Mouse (Mus musculus) heart, postnatal 36 days (tissue): ENCODE data around the gene Inpp5e. TPM values are rescaled to one million over a fixed set of nuclear protein-coding genes. Genes with fewer than 3 reads are reported as not detected.
A peak's percentile ranks its signal among the peaks of the same experiment; 100 is the strongest.

Experiments
- DNase-seq, 2 experiments: peaks; one replicate each; pipeline ENCODE4 v3.0.0; 2021 to 2022
- intact Hi-C: fragments of 180-260 bp; cut with DNase I; formaldehyde crosslinking; loops from one replicate; pipeline ENCODE4 v1.15.1; 2025
- total RNA-seq, 2 experiments: library from RNA; stranded (reverse); gene quantifications; 2 replicates each; pipeline ENCODE4 v1.2.3; 2021

Inpp5e gene
- 10 to 100 TPM; 13.8 to 15.4 TPM for total RNA-seq

- intact Hi-C loops: loop anchor here (2.0 to 5.0 kb wide), 2 partner anchors 20 to 81 kb away; partner anchors contain the start of genes Entr1 and Pmpca
- peak; percentile 99 to 100 for DNase-seq
Measured at GRCm38 (mm10) chr2:26408515-26409356, at the start of gene Inpp5e. Inpp5e (minus strand) TSS chr2:26409203.

GRCm38 (mm10) chr2:26458402-26459124, 49.6 kb upstream of the Inpp5e start:
- intact Hi-C loops: no loop called here
- peak in 1 of 2 experiments; percentile 49 for DNase-seq

GRCm38 (mm10) chr2:26449121-26450060, 40.4 kb upstream of the Inpp5e start:
- DNase-seq: peak; percentile 80 to 87
- intact Hi-C loops: loop anchor here (1.0 to 5.0 kb wide), 4 partner anchors 53 to 188 kb away; no protein-coding TSS in a partner anchor

GRCm38 (mm10) chr2:26447451-26447850, 38.4 kb upstream of the Inpp5e start:
- no peak for DNase-seq
- intact Hi-C loops: loop anchor here (5.0 kb wide), 2 partner anchors 55 to 190 kb away; no protein-coding TSS in a partner anchor

- intact Hi-C loops: loop anchor here (5.0 kb wide), 2 partner anchors 56 to 191 kb away; no protein-coding TSS in a partner anchor
- no peak for DNase-seq
Measured at GRCm38 (mm10) chr2:26446671-26447070, 37.7 kb upstream of the Inpp5e start.

- intact Hi-C loops: loop anchor here (2.0 to 5.0 kb wide), 3 partner anchors 33 to 191 kb away; no protein-coding TSS in a partner anchor
- DNase-seq: peak; percentile 85 to 98
Measured at GRCm38 (mm10) chr2:26445666-26446445, 36.9 kb upstream of the Inpp5e start.

- intact Hi-C loops: loop anchor here (2.0 to 5.0 kb wide), 4 partner anchors 32 to 192 kb away; partner anchors contain the start of gene Gpsm1
- DNase-seq: peak; percentile 98 to 99
Measured at GRCm38 (mm10) chr2:26444946-26445665, 36.1 kb upstream of the Inpp5e start, which contains the start of gene Sec16a. Sec16a (minus strand) TSS chr2:26445216.

- intact Hi-C loops: loop anchor here (2.0 to 5.0 kb wide), 2 partner anchors 32 to 127 kb away; partner anchors contain the start of gene Gpsm1
- no peak for DNase-seq
Measured at GRCm38 (mm10) chr2:26444368-26444767, 35.4 kb upstream of the Inpp5e start.

GRCm38 (mm10) chr2:26443876-26444275, 34.9 kb upstream of the Inpp5e start:
- intact Hi-C loops: loop anchor here (2.0 to 5.0 kb wide), 2 partner anchors 31 to 127 kb away; partner anchors contain the start of gene Gpsm1

GRCm38 (mm10) chr2:26442843-26443242, 33.8 kb upstream of the Inpp5e start:
- DNase-seq: no peak
- intact Hi-C loops: loop anchor here (5.0 kb wide), 1 partner anchor 126 kb away; the partner anchor contains the start of gene Gpsm1

More at GRCm38 (mm10) chr2:26443876-26444275, 34.9 kb upstream of the Inpp5e start:
- no peak for DNase-seq

GRCm38 (mm10) chr2:26441688-26442087, 32.7 kb upstream of the Inpp5e start:
- DNase-seq: peak in 1 of 2 experiments; percentile 23
- intact Hi-C loops: loop anchor here (5.0 kb wide), 1 partner anchor 124 kb away; the partner anchor contains the start of gene Gpsm1

- no peak for DNase-seq
- intact Hi-C loops: loop anchor here (5.0 kb wide), 1 partner anchor 124 kb away; the partner anchor contains the start of gene Gpsm1
Measured at GRCm38 (mm10) chr2:26441261-26441660, 32.3 kb upstream of the Inpp5e start.

GRCm38 (mm10) chr2:26439671-26440070, 30.7 kb upstream of the Inpp5e start:
- intact Hi-C loops: loop anchor here (5.0 kb wide), 1 partner anchor 122 kb away; the partner anchor contains the start of gene Gpsm1
- no peak for DNase-seq

- DNase-seq: no peak
- intact Hi-C loops: no loop called here
Measured at GRCm38 (mm10) chr2:26438373-26438772, 29.4 kb upstream of the Inpp5e start.

- intact Hi-C loops: no loop called here
- DNase-seq: no peak
Measured at GRCm38 (mm10) chr2:26437221-26437620, 28.2 kb upstream of the Inpp5e start.

- no peak for DNase-seq
- intact Hi-C loops: no loop called here
Measured at GRCm38 (mm10) chr2:26434791-26435572, 26.0 kb upstream of the Inpp5e start.

- intact Hi-C loops: no loop called here
- DNase-seq: no peak
Measured at GRCm38 (mm10) chr2:26429851-26430250, 20.8 kb upstream of the Inpp5e start.
